Mouse (Mus musculus) spleen, postnatal 36 days (tissue): ENCODE results near the gene Zdhhc8.
A peak's percentile ranks its signal among the peaks of the same experiment; 100 is the strongest.

Experiments
- DNase-seq, 2 experiments: peaks; one replicate each; pipeline ENCODE4 v3.0.0; 2022; ENCODE audit warnings: low spot score in 2 of 2, mixed read lengths in 1 of 2

Zdhhc8 gene

GRCm38 (mm10) chr16:18231047-18231446 is 3.9 kb downstream of the Zdhhc8 start:
- no peak for DNase-seq

DNA sequence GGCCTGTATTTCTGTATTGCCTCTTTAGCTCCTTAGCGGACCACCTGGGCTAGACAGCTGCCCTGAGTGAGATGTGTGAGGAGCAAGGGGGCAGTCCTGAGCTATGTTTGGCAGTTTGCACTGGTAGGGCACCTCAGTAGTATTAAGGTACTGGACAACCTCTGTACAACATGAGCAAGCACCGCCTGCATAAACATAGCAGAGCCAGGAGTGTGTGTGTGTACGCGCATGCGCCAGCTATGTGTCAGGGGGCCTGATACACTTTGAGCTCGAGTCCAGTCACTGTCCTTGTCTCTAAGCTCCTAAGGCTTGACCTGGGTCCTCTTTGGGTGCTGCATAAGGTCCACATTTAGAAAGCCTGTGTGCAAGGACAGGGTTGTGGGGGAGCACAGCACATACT is 4.3 kb downstream of the Zdhhc8 start:
- no peak for DNase-seq

DNA sequence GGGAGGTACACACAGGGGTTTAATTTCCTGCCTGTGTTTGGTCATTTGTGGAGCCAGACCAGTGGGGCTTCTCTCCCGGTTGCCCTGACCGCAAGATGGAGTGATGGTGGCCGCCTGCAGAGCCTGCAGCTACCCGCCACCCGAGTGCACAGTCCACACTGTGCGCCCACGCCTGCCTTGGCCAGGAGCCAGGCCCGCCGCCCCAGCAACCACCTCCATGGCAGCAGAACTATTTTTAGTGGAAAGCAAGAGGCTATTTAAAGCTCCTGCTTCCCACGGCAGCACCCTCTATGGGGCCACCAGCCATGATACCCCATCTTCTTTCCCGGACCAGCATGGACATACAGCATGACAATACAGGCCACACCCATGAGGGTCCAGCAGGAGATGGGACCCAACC is 5.3 kb downstream of the Zdhhc8 start:
- DNase-seq: no peak

GRCm38 (mm10) chr16:18228856-18229255 is 6.1 kb downstream of the Zdhhc8 start:
- DNase-seq: no peak

DNA sequence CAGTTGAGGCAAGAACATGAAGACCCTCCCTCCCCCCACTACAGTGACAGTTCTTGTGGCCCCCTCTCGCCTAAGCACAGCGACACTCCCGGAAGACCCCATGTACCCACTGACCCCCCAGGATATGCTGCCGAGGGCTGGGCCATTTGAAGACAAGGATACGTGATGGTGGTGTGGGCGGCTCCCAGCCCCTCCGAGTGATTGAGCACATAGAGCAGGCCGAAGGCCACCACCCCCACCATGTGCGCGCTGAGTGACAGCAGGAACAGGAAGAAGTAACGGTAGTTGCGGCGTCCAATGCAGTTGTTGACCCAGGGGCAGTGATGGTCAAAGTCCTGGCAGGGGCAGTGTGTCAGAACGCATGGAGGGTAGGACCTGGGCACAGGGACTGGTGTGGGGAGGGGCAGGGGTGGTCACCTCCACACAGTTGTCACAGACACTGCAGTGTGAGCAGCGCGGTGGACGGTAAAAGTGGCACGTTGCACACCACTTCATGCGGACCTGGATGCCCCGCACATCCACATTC is 7.0 kb downstream of the Zdhhc8 start:
- DNase-seq: no peak

DNA sequence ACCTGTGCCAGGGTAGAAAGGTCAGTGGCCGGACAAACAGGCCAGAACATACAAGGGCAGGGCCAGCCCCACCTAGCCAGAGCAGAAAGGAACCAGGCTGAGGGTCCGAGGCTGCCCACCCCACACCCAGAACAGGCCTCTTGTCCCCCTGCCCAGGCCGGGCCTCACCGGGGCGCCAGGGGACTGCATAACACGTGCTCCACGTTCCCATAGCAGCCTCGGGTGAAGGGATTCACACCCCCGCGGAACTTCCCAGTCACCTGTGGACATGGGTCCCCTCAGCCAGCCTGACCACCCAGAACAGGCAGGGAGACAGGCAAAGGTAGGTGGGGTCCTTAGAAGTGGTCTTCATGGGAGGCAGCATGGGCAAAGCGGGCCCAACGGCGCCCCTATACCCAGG is 7.7 kb downstream of the Zdhhc8 start:
- no peak for DNase-seq

GRCm38 (mm10) chr16:18222188-18222587 is 12.7 kb downstream of the Zdhhc8 start:
- DNase-seq: no peak

GRCm38 (mm10) chr16:18221543-18221898 is 13.4 kb downstream of the Zdhhc8 start:
- no peak for DNase-seq

- no peak for DNase-seq
Measured at GRCm38 (mm10) chr16:18220856-18221542, 13.9 kb downstream of the Zdhhc8 start.

GRCm38 (mm10) chr16:18220001-18220400 is 14.9 kb downstream of the Zdhhc8 start:
- no peak for DNase-seq

GRCm38 (mm10) chr16:18218580-18218996 is 16.3 kb downstream of the Zdhhc8 start:
- DNase-seq: no peak

- DNase-seq: no peak
Measured at GRCm38 (mm10) chr16:18217579-18217978, 17.4 kb downstream of the Zdhhc8 start, which contains the start of gene Ccdc188. Gene Ccdc188, plus strand, starts transcription at chr16:18217879.

DNA sequence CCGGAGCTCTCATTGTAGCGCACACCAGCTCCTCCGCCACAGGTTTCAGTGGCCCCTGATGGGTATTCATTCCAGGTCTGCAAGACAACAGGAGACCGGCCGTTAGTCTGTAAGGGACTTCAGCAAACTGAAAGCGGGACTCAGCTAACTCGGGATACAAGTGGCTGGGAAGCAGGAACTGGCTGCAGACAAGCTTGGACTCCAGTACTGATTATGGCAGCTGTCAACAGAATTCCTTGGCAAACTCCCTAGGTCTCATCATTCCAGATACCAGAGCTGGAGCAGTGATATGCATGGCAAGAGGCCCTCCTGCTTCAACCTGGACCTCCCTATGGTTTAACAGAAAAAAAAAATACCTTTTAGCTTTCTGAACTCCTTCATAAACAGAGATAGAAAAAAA is 20.1 kb downstream of the Zdhhc8 start:
- no peak for DNase-seq

- no peak for DNase-seq
Measured at GRCm38 (mm10) chr16:18213689-18214088, 21.2 kb downstream of the Zdhhc8 start.

GRCm38 (mm10) chr16:18211417-18212171 is 23.3 kb downstream of the Zdhhc8 start:
- peak; percentile 54 to 57 for DNase-seq

DNA sequence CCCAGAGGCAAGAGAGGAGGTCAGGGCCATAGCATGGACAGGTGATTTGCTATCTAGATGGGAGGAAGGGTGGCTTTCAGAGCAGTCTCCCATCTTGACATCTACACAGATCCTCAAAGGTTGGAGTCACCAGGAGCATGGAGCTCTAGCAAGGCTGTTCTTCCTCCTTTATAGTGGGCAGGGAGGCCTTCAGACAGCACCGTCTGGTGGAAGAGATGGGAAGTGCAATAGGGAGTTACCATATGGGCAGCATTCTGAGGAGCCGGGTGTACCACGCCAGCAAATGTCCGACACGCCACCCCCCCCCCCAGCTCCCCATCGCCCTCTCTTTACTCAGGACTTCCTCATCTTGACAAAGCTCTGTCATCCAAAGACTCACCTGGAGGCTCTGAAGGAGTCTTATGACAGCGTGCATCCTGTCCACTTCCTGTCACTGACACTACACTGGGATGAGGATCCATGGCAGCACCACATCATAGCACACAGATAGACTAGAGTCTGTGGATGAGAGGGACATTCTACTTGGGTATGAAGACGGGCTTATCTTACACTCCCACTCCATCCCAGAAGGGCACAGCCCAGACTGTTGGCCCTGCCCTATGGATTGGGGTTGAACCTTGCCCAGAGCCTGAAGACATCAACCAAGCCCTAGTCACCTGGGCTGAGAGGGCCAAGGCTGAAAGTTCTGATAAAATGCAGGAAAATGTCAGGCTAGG is 24.1 kb downstream of the Zdhhc8 start:
- DNase-seq: peak; percentile 30 to 49

DNA sequence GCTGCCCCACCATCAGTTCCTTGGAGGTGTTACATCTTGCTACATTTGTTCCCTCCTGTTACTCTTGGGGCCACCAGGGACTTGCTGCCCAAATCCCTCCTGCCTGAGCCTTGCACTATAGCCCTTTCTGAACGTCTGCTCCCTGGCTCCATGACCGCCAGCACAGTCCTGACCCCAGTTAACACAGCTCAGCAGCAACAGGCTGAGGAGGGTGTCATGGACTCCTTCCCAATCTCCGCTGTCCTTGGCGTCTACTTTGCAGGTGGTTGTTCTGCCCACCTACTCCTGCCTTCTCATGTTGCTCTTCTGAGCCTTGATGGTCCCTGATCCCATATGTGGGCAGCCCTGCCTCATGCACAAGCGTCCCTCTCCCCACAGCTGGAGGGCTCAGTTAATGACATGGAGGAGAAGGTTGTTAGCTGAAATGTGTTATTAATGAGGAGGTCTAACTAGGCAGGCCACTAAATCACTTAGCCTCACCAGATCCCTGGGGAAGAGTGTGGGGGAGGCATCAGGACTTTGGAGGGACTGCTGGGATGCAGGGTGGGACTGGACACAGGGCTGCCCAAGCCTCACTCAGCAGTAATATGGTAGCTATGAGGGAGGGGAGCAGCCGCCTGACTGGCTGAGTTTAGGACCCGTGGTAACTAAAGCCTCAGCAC is 31.4 kb downstream of the Zdhhc8 start:
- DNase-seq: no peak

DNA sequence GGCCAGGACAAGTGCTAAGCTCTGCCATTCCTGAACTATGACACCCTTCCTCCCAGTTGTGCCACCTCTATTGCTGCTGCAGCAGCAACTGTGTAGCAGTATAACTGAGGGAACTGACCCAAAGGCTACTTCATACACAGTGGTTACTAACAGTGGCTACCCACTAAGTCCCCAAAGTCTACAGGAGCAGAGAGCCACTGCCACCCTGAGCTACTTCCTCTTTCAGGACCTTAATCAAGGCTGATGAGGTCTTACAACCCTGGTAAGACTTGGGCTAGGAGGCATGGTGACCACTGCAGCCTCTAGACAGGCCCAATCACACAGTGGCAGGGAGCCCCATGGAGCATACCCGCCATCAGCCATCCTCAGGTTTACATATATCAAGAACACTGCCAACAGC is 32.9 kb downstream of the Zdhhc8 start:
- DNase-seq: no peak

GRCm38 (mm10) chr16:18201620-18202019 is 33.3 kb downstream of the Zdhhc8 start:
- DNase-seq: no peak

DNA sequence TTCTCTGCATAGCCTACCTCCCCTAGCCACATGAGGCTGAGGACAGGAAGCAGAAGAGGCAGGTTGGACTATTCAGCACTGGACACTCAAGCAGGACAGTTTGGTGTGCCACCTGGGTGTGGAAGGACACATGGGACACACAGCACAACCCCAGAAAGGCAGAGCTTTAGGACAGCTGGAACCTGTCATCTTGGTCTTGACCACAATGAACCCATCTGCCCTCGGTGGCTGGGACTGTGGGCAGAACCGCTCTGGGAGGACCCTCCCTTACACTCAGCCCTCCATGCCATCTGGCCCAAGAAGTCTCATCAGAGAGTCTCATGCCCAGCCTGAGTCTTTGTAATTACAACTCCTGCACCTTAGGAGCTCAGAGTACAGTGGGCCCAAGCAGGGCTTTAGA is 34.9 kb downstream of the Zdhhc8 start:
- no peak for DNase-seq

- DNase-seq: no peak
Measured at GRCm38 (mm10) chr16:18198365-18199098, 36.4 kb downstream of the Zdhhc8 start.
